Mouse (Mus musculus) stomach, embryonic 16.5 days (tissue): ENCODE results near the gene Foxn3. TPM values are rescaled to one million over a fixed set of nuclear protein-coding genes. Genes with fewer than 3 reads are reported as not detected.
A peak's percentile ranks its signal among the peaks of the same experiment; 100 is the strongest.

Experiments
- ATAC-seq: fragments of 200-750 bp; cut with Nextera tagmentation; 2 replicates; pipeline ENCODE4 v1.8.0; 2017; ENCODE audit warnings: moderate number of reproducible peaks, moderate TSS enrichment; ENCODE audit not compliant: insufficient read depth, low FRiP score
- H3K27ac ChIP-seq: fragments of 300-500 bp; sonication (generic); 2 replicates; pipeline ENCODE4 v1.5.1; 2014; ENCODE audit warnings: low read length
- H3K27me3 ChIP-seq: fragments of 300-500 bp; sonication (generic); 2 replicates; pipeline ENCODE4 v1.6.1; 2014; ENCODE audit warnings: low read length, control low read depth, mixed read lengths; ENCODE audit not compliant: control insufficient read depth, insufficient read depth
- H3K36me3 ChIP-seq: fragments of 300-500 bp; sonication (generic); 2 replicates; pipeline ENCODE4 v1.6.1; 2014; ENCODE audit warnings: low read length; ENCODE audit not compliant: control insufficient read depth, insufficient read depth
- H3K4me1 ChIP-seq: fragments of 300-500 bp; sonication (generic); 2 replicates; pipeline ENCODE4 v1.6.1; 2014; ENCODE audit warnings: low read length, control low read depth, mixed read lengths; ENCODE audit not compliant: control insufficient read depth, insufficient read depth
- H3K4me2 ChIP-seq: fragments of 300-500 bp; sonication (generic); 2 replicates; pipeline ENCODE4 v1.6.1; 2014; ENCODE audit warnings: low read depth, low read length, mixed read lengths
- H3K4me3 ChIP-seq: fragments of 300-500 bp; sonication (generic); replicated peaks from 2 replicates; pipeline ENCODE4 v1.5.1; 2014; ENCODE audit warnings: mild to moderate bottlenecking, low read length
- H3K9ac ChIP-seq: fragments of 300-500 bp; sonication (generic); 2 replicates; pipeline ENCODE4 v1.6.1; 2014; ENCODE audit warnings: low read length
- H3K9me3 ChIP-seq: fragments of 300-500 bp; sonication (generic); replicated peaks from 2 replicates; pipeline ENCODE4 v1.6.1; 2016; ENCODE audit warnings: low read length, control low read depth; ENCODE audit not compliant: control insufficient read depth
- WGBS: fragments of 180-500 bp; shearing (Covaris S2); extraction: QIAGEN DNeasy Blood & Tissue Kit; methylation state at CpG from one replicate; pipeline ENCODE4 v1.1.7; 2014; 5-methylcytosine and 5-hydroxymethylcytosine counted together
- polyA plus RNA-seq: library from polyadenylated mRNA; unstranded; fragments of >200 nt; fragmentation: Nextera tagmentation; extraction: Ambion mirVana; gene quantifications from 2 replicates; pipeline ENCODE4 v1.2.1, GENCODE M21; 2015

Foxn3 gene
- polyA plus RNA-seq, 1 experiment from 2014 or later, result 58.3 TPM

DNA sequence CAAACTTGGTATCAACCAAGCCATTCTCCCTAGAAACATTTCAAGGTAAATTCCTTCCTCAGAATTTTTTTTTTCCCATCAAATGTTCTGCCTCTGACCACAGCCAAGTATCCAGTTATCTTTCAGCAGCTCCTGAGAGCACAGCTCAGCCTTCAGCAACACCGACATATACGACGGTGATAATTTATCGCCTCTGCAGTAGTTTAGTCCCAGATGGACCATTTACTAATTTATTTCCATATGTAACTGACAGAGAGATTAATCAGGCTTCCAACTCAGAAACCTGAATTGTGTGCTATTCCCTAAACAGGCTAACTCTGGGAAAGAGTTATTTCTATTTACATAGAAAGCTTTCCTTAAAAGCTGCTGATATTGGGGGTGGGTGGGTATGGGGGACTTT is 109.6 kb downstream of the Foxn3 start:
- no peak for ATAC-seq
- H3K27me3 ChIP-seq, result no peaks in the 10 kb centered on the region
- no peak overlapping the region for H3K4me3 ChIP-seq
- no peak overlapping the region for H3K9ac ChIP-seq
- peaks cover 10% of the 10 kb centered on the region; the same call in 1 of the 2 replicates for H3K4me1 ChIP-seq
- H3K4me2 ChIP-seq, result no peak overlapping the region
- H3K27ac ChIP-seq, result no peak overlapping the region
- H3K36me3 ChIP-seq, result no peaks in the 10 kb centered on the region
- no peaks in the 10 kb centered on the region for H3K9me3 ChIP-seq
- 59% methylated on average over 4 of the region's 4 CpGs for WGBS

DNA sequence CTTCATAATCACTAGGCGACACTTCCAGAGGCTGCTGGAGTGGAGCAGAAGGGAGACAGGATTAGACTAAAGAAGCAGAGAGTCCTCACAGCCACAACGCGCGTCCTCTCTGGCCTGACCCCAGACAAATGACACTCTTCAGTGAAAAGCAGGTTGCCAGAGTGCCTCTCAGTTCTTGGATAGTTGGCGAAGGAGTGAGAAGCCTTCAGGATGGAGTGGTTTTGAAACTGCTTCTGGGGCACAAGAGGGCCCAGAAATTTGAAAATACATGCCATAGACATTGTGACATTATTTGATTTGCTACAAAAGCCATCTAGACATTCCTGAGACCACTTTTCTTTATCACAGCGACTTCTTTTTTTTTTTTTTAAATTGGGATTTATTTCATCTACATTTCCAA is 113.3 kb downstream of the Foxn3 start:
- 91% methylated on average over 6 of the region's 6 CpGs for WGBS
- Histone ChIP-seq H3K9ac (no peak overlapping the region), H3K27me3 (no peaks in the 10 kb centered on the region), H3K4me1 (no peaks in the 10 kb centered on the region), H3K4me3 (no peak overlapping the region), H3K9me3 (no peaks in the 10 kb centered on the region), H3K27ac (no peak overlapping the region), H3K36me3 (no peaks in the 10 kb centered on the region), H3K4me2 (no peak overlapping the region)
- no peak for ATAC-seq

DNA sequence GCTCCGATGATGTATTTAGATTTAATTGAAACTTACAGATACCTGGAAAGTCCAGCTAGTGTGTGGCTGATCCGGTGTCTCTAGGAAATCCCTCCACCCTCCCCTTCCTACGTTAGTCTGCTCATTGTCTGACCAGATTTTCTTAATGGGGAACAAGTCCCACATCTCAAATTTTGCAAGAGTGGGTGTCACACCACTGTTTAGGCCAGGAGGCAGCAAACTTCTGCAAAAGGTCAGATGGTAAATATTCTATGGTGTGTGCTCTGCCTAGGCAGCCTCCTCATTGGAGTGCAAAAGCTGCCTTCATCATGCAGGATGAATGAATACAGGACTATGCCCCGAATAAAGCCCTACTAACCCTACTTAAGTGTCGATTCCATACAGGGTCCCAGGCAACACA is 115.6 kb downstream of the Foxn3 start:
- Histone ChIP-seq H3K4me3 (no peak overlapping the region), H3K27me3 (no peaks in the 10 kb centered on the region), H3K36me3 (no peaks in the 10 kb centered on the region), H3K9ac (no peak overlapping the region), H3K4me2 (no peak overlapping the region), H3K27ac (no peak overlapping the region), H3K9me3 (no peaks in the 10 kb centered on the region), H3K4me1 (no peaks in the 10 kb centered on the region)
- 90% methylated on average over 5 of the region's 5 CpGs for WGBS
- no peak for ATAC-seq

DNA sequence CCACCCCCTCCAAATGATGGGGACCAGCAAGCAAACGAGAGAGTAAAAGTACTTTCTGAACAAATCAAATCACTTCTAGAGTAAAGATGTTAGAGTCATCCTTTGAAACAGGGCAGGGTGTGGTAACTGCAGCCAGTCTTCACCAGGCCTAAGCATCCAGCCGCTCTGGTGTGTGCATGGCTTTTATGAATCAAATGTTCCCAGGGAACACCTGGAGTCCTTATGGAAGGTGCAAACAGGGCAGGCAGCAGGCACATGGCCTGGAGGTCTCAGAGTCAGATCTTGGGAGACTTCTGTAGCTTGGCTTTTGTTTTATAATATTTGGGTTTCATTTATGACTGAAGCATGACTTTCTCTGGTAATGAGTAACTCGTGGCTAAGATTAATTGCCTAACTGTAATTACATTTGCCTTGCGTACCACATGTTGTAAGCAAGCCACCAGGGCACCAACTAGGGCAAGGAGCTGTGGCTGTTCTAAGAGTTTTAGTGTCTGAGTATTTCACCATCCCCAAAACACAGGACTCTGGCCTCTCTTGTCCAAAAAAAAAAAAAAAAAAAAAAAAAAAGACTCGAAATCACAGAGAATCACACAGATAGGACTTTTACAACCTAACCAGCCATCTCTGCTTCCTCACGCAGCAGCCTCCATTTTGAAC is 118.2 kb downstream of the Foxn3 start:
- Histone ChIP-seq H3K4me2 (no peak overlapping the region), H3K4me1 (no peaks in the 10 kb centered on the region), H3K9me3 (no peaks in the 10 kb centered on the region), H3K27me3 (no peaks in the 10 kb centered on the region), H3K9ac (no peak overlapping the region), H3K27ac (no peak overlapping the region), H3K4me3 (no peak overlapping the region), H3K36me3 (no peaks in the 10 kb centered on the region)
- WGBS, result 67% methylated on average over 5 of the region's 6 CpGs
- ATAC-seq, result no peak

DNA sequence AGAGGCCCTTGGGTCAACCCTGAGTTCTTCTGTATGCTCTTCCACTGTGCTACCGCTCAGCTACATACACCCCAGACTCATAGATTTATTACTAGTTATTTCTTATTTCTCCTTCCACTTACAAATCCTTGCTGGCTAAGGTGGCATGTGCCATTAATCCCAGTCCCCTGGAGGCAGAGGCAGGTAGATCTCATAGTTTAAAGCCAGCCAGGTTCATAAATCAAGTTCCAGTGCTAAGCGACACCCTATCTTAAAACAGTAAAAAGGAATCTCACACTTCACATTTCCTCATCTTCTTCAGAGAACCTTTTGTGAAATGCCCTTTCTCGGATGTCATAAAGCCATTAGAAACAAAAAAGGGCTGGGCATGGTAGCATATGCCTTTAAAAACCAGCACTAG is 120.6 kb downstream of the Foxn3 start:
- Histone ChIP-seq H3K9me3 (no peaks in the 10 kb centered on the region), H3K27me3 (no peaks in the 10 kb centered on the region), H3K9ac (no peak overlapping the region), H3K4me3 (no peak overlapping the region), H3K4me1 (no peaks in the 10 kb centered on the region), H3K27ac (no peak overlapping the region), H3K36me3 (no peaks in the 10 kb centered on the region), H3K4me2 (no peak overlapping the region)
- WGBS, result 89% methylated on average over 3 of the region's 3 CpGs
- no peak for ATAC-seq

DNA sequence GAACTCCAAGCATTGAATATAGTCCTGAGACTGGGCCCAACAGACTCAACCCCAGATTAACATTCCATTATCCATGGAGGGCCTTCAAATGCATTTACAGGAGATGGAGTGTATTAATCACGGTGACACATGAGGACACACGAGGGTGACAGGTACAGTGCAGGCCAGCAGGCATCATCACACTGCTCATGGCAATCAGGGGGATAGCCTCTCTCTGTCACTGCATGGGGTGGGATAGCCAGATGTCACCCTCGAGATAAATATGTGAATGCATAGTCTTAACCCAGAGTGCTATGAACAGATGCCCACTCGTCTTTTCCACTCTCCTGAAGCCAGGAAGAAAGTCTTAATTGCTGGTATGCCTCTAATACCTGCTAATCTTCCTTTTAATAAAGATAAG is 122.4 kb downstream of the Foxn3 start:
- Histone ChIP-seq H3K9me3 (no peaks in the 10 kb centered on the region), H3K4me1 (no peaks in the 10 kb centered on the region), H3K4me3 (no peak overlapping the region), H3K27me3 (no peaks in the 10 kb centered on the region), H3K36me3 (no peaks in the 10 kb centered on the region), H3K4me2 (no peak overlapping the region), H3K27ac (no peak overlapping the region), H3K9ac (no peak overlapping the region)
- no peak for ATAC-seq
- WGBS, result 75% methylated on average over 4 of the region's 4 CpGs

DNA sequence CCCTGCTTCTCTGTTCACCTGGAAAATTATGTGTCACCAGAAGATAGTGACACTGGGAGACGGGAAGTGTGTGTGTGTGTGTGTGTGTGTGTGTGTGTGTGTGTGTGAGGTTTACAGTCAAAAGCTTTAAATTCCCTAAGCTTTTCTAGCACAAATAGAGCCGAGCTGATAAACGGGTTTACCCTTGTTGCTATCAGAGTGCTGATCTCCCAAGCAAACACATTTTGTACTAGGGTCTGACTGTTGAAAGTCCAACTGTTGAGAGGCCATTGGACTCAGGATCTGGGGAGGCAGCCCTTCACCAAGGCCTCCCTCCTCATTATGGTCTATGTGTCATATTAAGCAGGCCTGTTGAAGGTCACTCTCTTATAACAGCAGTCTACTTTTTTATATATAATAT is 123.4 kb downstream of the Foxn3 start:
- 59% methylated on average over 3 of the region's 3 CpGs for WGBS
- H3K4me1 ChIP-seq, result no peaks in the 10 kb centered on the region
- H3K4me2 ChIP-seq, result no peak overlapping the region
- no peaks in the 10 kb centered on the region for H3K27me3 ChIP-seq
- H3K36me3 ChIP-seq, result no peaks in the 10 kb centered on the region
- H3K27ac ChIP-seq, result no peak overlapping the region
- H3K4me3 ChIP-seq, result no peak overlapping the region
- no peaks in the 10 kb centered on the region for H3K9me3 ChIP-seq
- peak; percentile 72; the same call in 1 of the 2 replicates for ATAC-seq
- no peak overlapping the region for H3K9ac ChIP-seq

DNA sequence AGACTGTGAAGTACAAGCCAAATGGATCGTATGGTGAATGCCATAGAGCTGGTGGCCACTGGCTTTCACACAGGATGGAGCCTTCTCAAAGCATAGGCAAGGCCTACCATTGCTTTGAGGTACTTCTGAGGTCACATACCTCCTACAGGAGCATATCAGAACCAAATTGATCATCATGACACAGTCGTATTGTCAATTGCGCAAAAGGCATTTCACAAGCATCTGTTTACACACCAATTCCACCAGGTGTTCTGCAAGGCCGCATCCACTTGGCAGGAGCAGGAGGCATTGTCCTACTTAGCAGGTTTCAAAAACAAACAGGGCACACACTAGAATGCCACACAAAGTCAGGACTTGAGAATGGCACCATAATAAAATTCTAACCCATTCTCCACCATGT is 128.2 kb downstream of the Foxn3 start:
- Histone ChIP-seq H3K9me3 (no peaks in the 10 kb centered on the region), H3K36me3 (no peaks in the 10 kb centered on the region), H3K9ac (no peak overlapping the region), H3K4me3 (no peak overlapping the region), H3K27ac (no peak overlapping the region), H3K27me3 (no peaks in the 10 kb centered on the region), H3K4me1 (no peaks in the 10 kb centered on the region), H3K4me2 (no peak overlapping the region)
- ATAC-seq, result no peak
- WGBS, result 82% methylated on average over 4 of the region's 4 CpGs

DNA sequence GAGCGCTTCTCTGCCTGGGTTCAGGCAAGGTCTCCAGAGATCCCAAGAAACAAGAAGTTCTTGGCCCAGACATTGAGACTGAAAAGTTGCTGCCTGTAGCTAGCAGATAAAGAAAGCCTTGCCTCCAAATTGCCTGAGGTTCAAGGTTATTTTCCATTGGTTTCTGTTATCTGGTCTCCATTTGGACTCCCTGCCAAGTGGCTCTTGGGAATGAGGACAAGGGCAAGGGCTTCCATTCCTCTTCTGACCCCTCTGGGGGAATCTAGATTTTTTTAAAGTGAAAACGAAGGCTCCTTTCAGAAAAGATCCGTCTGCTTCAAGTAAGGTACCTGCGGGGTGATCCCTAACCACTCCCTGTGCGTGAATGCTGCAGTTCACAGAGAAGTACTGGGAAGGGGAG is 130.0 kb downstream of the Foxn3 start:
- WGBS, result 82% methylated on average over 5 of the region's 5 CpGs

More for the DNA sequence above, 130.0 kb downstream of the Foxn3 start:
- Histone ChIP-seq H3K27ac (no peak overlapping the region), H3K4me3 (no peak overlapping the region), H3K36me3 (no peaks in the 10 kb centered on the region), H3K9ac (no peak overlapping the region), H3K4me1 (no peaks in the 10 kb centered on the region), H3K9me3 (no peaks in the 10 kb centered on the region), H3K27me3 (no peaks in the 10 kb centered on the region), H3K4me2 (no peak overlapping the region)
- ATAC-seq, result no peak
